Mouse (Mus musculus): ENCODE measurements around the gene Syn3.

The Syn3 gene

DNA sequence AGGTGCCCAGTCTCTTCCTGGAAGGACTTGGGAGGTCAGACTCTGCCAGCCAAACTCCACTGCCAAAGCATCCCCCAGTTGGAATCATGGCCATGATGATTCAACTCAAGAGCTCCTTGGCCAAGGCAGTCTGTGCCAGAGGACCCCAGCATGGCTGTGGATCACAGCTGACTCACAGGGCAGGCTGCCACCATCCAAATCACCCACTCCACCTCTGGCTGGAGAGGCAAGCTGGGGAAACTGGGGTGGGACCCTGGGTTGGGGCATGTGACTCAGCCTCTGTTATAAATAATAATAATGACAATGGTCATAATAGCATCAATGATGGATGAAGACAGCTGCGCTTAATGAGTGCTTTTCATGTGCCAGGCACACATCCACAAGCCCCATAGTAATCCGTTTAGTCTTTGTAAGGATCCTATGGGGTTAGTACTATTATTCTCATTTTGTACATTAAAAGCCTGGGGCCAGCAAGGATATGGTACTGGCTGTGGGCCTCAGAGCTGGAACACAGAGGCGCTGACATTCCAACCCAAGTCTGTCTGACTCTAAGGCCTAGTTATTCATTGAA, 398.3 kb downstream of the Syn3 start:
- DNase-seq (ENCODE audit: low spot score in 2 of 2), result no peak

DNA sequence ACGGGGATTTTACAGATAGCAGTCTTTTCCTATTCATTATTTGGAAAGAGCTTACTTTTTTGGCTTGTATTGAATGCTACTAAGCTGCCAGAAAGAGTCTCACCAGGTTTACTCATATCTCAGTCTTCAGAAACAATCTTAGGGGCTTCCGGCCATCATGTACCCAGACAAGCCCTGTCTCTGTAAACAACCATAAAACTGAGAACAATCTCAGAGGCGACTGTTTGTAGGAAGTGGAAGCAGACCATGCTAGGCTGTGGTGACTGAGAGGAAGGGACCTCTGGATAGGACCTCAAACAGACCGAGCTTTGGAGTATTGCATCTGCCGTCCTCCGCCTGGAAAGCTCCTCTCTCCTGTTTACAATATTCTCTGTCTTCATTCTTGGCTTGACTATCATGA, 400.3 kb downstream of the Syn3 start:
- DNase-seq (ENCODE audit: low spot score in 2 of 2), result no peak

DNA sequence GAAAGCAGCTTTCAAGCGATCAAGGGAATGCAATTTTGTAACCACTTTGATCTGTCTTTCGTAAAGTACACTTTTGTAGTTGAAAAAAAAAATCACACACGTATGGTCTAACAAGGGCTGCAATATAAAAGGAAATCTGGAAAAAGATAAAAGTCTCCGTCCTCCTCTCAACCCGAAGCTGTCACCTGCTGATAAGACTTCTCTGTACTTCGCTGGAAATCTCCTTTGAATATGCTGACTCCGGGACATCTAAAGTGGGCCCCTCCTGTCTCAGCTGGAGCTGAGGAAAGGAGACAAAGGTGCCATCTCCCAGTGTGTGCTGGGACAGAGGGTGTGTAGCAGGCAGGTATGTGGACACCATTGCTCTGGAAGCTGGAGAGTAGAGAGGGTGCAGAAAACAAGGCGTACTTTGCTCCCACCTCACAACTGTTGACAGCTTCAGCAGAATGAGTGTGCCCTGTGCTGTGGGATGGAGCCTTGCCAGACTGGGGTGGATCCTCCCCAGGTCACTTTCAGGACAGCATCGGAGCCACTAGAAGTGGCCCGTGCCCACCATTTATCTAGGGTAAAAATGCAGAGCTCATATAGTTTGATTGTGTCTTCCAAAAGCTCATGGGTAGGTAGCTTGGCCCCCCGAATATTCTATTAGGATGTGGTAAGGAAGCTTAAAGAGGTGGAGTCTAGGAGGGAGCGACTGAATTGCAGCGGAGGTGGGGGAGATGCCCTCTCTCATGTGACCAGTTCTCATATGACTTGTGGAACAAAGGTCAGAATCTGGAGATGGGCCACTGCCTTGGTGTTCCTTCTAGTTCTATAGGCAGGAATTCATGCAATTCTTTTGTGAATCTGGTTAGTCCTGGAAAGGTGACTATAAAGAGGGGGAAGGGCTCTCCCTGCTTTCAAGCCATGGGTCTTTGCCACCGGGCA, 405.3 kb downstream of the Syn3 start:
- DNase-seq (ENCODE audit: low spot score in 2 of 2), result no peak

DNA sequence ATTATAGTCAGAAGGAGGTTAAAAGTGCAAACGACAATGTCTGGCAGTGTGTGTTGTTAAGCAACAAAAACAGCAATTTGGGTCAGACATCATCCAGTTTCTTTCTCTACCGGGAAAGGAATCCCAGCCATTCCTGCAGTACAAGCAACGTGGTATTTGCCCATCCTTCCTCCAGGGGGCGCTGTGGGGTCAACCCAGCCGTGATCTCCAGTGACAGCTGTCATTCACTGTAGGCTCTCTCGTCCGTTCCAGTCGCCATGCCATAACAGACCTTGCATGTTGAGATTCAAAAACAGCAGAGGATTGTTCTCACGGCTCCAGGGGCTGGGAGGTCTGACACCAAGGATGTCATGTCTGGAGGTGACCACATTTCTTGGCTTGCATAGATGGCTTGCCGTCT, 406.8 kb downstream of the Syn3 start:
- DNase-seq (ENCODE audit: low spot score in 2 of 2), result peak in 1 of 2 experiments; percentile 3

DNA sequence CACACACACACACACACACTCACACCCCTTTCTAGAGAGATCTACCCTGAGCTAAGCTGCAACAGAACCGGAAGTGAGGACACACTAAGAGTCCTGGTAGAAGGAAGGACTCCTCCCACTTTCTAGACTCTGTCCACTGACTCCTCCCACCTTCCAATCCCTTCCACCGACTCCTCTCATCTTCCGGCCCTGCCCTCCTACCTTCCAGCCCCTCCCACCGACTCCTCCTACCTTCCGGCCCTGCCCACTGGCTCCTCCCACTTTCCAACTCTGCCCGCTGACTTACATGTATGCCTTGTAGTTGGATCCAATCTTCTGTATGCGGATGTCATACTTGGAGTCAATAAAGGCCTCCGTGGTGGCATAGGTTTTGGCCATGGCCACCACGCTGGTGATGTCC, 418.8 kb downstream of the Syn3 start:
- no peak for DNase-seq (ENCODE audit: low spot score in 2 of 2)

DNA sequence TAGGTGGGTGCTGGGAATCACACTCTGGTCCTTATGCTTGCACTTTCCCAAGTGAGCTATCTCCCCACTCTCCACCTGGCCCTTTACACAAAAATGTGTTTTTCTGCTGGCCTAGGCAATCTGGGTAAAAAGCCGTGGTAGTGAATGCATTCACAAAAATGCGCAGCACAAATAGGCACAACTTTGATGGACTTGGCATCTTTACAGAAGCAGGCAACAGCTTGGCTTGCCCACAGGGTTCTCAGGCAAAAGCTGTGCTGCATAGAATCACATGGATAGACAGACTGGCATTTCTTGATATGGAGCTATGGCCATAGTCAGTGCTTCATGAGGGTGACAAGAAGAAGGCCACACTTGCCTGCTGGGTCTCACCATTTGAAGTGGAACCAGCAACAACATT, 419.9 kb downstream of the Syn3 start:
- no peak for DNase-seq (ENCODE audit: low spot score in 2 of 2)

DNA sequence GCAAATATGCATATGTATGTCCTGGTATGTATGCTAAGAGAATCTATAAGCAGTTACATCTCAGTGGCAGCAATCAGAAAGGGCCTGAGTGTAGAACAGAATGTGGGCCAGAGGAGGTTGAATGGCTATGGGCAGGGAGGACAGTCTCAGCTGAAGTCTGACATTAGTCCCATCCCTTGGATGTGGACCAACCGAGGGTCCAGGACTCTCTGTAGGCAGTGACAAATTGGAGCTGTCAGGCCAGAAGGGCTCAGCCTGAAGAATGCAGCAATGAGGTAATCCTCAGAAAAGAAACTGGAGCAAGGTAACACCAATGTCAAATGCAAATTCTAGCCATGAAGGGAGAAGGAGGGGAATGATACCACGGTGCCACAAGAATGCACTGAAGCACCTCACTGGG, 421.4 kb downstream of the Syn3 start:
- DNase-seq (ENCODE audit: low spot score in 2 of 2), result no peak

DNA sequence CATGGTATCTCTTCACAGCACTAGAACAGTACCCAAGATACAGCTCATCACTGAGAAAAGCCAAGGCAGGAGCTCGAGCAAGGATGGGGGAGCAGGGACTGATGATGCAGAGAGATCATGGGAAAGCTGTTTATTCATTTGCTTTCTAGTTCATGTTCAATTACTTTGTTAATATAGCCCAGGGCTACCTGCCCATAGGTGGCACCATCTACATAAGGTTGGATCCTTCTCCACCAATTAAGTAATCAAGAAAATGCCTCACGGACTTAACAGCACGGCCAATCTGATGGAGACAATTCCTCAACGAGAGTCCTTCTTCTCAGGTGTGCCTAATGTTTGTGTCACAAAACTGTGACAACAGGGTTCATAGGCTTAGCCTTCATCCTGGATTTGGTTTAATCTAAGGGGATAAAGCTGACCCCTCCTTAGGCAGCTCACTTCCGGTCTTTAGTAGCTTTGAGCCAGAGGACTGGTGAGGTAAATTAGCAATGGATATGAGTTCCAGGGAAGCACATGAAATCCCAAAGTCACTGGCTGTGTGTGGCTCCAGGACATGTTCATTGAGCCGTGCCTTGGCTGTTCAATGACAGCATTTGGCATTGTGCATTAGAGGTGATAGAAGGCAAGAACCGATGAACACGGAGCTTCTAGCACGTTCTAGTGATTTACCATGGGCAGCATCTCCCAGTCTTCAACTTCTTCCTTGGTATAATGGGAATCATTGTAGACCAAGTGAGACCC, 423.6 kb downstream of the Syn3 start:
- no peak for DNase-seq (ENCODE audit: low spot score in 2 of 2)

DNA sequence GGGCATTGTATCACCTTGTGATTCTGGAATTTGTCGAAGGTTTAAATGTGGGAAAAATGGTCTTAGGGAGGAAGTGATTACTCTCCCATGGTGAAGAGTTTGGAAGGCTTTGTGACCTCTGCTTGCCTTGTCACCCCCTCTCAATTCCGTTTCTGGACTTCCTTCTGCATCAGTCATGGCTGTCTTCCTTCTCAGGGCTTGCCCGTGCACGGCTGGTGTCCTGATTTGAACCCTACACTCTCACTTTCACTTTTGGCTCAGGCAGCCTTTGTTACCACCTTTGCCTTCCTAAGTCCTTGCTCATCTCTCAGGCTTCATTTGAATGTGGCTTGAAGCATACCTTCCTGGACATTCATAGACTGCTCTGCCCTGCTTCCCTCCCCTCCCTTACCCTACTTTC, 424.6 kb downstream of the Syn3 start:
- DNase-seq (ENCODE audit: low spot score in 2 of 2), result no peak

DNA sequence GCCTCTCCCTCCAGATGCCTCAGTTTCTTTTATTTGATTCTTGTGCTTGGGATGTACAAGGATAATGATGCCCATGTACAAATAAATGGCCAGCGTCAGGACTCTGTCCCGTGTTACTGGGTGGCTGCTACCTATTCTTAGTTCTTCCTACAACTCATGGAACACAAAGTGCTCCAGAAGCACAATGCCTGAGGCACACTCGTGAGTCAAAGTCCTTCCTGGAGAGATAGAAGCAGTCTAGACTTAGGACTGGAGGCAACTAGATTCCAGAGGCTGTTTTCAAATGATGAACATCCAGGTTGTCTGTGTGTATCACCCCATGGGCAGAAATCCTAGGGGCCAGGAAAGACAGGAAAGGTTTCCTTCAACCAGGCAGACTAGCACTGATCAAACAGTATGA, 427.9 kb downstream of the Syn3 start:
- no peak for DNase-seq (ENCODE audit: low spot score in 2 of 2)

DNA sequence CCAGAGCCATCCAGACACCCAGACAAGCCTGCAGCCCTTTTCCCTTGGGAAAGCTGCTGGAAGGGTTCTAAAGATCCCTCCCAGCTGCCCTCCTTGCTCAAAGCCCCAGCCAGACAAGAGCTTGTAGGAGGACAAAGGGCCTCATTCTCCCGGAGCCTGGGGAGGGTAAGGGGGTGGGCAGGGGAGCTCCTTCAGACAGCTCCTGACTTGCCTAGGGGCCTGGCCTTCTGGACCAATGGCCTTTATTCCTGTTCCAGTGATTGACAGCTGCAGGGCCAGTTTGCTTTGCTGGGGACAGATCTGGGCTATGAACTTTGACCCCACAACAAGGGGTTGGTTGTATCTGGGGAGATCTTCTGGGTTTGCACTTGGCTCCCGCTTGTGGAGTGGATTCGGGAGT, 429.4 kb downstream of the Syn3 start:
- DNase-seq (ENCODE audit: low spot score in 2 of 2), result no peak

DNA sequence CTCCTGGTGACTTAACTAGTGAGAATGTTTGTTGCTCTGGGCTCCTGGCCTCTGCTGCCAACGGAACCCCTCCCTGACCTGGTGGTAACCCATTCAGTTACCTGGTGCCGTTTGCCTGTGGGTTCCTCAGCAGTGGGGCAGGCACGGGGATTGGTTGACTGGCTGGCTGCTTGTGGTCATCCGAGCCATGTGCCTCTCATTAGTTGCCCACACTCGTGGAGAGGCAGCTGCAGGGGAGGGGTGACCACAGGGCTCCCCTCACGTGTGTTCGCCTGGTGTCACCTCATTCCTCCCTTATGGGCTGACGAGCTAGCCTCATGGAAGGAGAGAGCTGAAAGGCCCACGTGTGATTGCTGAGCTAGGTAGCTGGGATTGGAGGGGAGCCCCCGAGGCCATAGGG, 430.8 kb downstream of the Syn3 start:
- DNase-seq (ENCODE audit: low spot score in 2 of 2), result no peak

DNA sequence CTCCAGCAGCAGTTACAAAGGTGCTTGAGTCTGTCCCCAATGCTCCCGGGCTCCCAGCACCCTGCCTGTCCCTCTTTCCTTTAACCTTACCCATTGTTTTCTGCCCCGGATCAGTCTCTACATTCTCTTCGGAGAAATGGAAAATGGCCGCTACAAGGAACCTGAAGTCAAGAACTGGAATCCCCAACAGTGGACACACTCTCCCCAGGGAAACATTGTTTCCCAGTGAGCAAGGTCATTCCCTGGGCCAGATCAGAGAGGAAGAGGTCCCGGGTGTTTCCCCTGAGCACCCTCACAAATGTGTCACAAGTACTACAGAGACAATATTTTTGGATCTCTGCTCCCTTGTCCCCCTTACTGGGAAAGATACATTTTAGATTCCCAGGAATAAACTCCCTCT, 432.0 kb downstream of the Syn3 start:
- no peak for DNase-seq (ENCODE audit: low spot score in 2 of 2)

DNA sequence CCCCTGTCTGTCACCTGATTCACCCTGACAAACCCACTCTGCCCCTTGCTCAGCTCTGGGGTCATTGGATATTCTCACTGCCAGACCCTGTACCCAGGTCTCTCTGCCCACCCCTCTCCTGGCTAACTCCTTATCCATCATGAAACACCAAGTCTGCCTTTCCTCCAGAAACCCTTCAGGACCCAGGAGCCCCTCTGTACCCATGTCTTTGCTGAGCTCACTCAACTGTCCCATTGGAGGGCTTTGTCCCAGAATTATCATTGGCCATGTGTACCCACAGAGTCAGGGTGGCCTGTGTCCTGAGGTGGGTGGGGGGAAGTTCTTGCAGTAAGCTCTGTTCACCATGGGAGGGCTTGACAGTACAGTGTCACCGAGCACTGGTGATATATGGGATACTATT, 433.0 kb downstream of the Syn3 start:
- no peak for DNase-seq (ENCODE audit: low spot score in 2 of 2)

DNA sequence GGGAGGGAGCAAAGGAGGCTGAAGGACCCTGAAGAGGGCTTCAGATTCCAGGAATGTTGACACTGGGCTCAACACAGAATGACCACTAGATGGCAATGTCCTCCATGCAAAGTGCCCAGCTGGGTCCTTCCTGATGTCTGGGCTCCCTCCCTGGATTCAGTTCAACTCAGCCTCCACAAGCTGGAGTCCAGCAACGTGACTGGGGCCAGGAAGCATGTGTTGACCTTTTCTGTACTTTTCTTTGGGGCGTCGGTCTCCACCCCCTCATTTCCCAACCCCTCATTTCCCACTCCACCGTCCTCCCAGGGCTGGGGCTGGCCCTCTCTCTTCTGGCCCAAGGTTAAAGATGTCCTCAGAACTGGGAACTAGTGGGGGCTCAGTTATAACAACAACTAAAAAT, 433.8 kb downstream of the Syn3 start:
- DNase-seq (ENCODE audit: low spot score in 2 of 2), result peak in 1 of 2 experiments; percentile 13

DNA sequence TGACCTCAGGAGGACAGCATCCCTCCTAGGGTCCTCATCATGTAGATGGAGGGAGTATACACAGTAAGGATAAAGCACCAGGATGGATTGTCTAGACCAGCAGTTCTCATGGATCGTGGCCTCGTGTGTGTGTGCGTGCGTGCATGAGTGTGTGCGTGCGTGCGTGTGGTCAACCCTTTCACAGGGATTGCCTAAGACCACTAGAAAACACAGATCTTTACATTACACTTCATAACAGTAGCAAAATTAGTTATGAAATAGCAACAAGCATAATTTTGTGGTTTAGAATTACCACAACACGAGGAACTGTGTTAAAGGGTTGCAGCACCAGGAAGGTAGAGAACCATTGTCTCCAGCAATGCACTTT, 435.7 kb downstream of the Syn3 start:
- DNase-seq (ENCODE audit: low spot score in 2 of 2), result no peak

DNA sequence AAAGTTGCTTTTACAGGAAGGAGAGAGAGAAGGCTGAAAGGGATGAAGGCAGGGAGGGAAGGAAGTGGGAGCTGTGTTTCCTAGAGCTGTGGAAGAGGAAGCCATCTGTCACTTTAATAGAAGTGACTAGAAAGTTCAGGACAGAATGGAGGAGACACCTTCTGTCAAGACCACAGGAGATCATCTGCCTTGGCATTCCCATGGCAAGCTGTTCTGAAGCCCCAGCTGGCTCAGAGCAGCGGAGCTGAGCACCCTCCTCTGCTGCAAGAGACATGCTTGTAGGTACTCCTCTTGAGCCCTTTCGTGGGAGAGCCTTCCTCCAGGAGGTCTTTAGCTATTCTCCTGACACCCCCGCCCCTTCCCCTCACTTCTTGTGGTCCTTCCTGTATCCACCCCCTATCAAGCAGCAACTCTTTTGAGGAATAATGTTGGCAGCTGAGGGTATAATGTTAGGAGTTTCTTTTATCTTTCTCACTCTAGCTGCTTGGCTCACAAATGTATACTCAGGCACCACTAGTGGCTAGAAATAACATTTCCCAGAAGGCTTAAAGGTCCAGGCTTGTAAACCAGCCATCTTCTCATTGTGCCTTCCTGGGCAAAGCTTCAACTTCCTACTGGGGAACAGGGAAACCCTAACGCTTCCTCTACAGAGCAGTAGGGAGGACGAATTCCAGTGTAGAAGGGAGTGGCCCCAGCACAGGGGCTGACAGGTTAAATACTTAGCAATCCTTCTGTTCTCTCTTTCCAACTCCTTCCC, 436.3 kb downstream of the Syn3 start:
- no peak for DNase-seq (ENCODE audit: low spot score in 2 of 2)

DNA sequence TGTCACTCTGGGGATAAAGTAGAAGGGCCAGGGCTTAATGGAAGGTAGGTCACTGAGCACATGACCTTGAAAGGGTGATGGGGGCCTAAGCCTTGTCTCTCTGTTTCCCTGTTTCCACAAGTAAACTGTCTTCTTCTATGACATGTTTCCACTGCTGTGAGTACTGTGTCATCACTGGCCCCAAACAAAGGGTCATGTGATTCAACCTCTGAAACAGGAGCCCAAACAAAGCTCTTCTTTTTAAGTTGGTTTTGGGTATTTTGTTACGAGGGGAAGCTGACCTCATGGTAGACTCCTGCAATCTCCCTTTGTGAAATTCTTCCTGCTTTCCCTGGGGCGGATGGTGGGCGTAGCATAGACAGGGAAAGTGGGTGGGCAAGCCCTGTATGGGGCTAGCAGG, 438.4 kb downstream of the Syn3 start:
- no peak for DNase-seq (ENCODE audit: low spot score in 2 of 2)

DNA sequence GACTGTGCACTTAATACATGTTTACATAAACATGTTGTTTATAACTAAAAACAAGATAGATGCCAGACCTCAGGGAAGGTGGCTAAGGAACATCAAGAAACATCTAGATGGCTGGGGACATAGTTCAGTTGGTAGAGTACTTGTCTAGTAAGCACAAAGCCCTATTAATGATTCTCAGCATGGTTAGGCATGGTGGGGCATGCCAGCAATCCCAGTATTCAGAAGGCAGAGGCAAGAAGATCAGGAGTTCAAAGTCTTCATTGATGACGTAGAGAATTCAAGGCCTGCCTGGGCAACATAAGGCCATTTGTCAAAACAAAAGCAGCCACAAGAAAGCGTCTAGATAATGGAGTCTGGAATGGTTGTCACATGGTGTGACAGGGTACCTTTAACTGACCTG, 441.0 kb downstream of the Syn3 start:
- DNase-seq (ENCODE audit: low spot score in 2 of 2), result no peak

DNA sequence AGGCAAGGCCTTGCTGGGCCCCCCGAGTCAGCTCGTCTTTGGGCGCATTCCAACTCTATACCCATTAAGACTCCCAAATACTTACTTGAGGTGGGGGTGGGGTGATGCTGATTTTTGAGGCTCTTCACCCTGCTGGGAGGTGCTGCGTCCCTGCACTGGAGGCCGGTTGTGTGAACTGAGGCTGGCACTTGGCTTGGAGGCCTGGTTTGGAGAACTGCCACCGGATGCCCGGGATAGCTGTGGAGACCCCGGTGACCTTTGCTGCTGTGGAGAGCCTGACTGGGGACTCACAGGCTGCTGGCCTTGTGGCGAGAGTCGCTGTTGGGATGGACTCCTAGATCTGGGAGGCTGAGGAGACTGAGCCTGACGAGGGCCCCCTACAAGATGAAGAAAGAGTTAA, 441.4 kb downstream of the Syn3 start:
- DNase-seq (ENCODE audit: low spot score in 2 of 2), result no peak

DNA sequence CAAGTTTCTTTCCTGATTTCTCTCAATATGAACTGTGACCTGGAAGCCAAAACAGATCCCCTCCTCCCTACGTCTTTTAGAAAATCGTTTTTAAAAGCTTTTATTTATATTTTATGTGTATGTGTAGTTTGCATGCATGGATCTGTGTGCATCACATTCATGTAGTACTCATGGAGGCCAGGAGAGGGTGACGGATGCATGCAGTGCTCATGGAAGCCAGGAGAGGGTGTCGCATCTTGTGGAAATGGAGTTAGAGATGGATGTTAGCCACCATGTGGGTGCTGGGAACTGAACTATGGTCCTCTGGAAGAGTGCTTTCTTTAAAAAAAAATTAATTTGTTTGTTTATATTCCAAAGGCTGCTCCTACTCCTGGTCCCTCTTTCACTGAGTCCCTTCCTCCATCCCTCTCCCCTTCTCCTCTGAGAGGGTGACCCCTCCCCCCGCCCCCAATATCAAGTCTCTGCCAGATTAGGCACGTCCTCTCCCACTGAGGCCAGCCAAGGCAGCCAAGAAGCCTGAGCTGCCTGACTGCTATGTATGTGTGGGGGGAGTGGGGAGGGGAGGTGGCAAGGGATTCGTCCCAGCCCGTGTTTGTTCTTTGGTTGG, 442.3 kb downstream of the Syn3 start:
- DNase-seq (ENCODE audit: low spot score in 2 of 2), result no peak

Data from natural killer cell, adult 2 months (primary cell).